ENCODE assay signal across 8 mouse cellular contexts in genomic region chrX:73881036-73881427, GRCm38 (mm10). TPM values are rescaled to one million over a fixed set of nuclear protein-coding genes. Genes with fewer than 3 reads are reported as not detected.
DNase-seq lines count a peak whose midpoint lies in the region; ATAC-seq lines count a peak whose summit lies in the region.

No protein-coding gene starts in this region.

- no peak for DNase-seq in heart, postnatal 36 days
- peak; percentile 43 to 44 for DNase-seq in cerebellum, postnatal 25 days
- DNase-seq in thymus, postnatal 25 days, result no peak
- no peak for DNase-seq in thymus, adult 18-20 months
- DNase-seq in spleen, postnatal 14 days (ENCODE audit: low spot score in 2 of 2), result no peak

- intact Hi-C loops in heart, postnatal 36 days (cut with DNase I), result no loop called here

- no peaks in the 10 kb centered on the region for H3K36me3 ChIP-seq in heart, embryonic 12.5 days
- no peaks in the 10 kb centered on the region for H3K36me3 ChIP-seq in hindbrain, embryonic 15.5 days
- H3K36me3 ChIP-seq in midbrain, embryonic 15.5 days (replicated peaks), result no peaks in the 10 kb centered on the region

- H3K27me3 ChIP-seq in heart, embryonic 12.5 days (replicated peaks), result peaks cover 48% of the 10 kb centered on the region
- H3K27me3 ChIP-seq in hindbrain, embryonic 15.5 days, result no peaks in the 10 kb centered on the region
- H3K27me3 ChIP-seq in midbrain, embryonic 15.5 days (replicated peaks), result no peaks in the 10 kb centered on the region

- H3K9ac ChIP-seq in heart, embryonic 12.5 days, result 0 out of 2 replicates have a peak overlapping the region, but pooled peaks have one; percentile 4
- peak overlapping the region; percentile 70 for H3K9ac ChIP-seq in hindbrain, embryonic 15.5 days
- H3K9ac ChIP-seq in midbrain, embryonic 15.5 days, result peak overlapping the region; percentile 68

- no peak for ATAC-seq in heart, embryonic 12.5 days (ENCODE audit: insufficient number of reproducible peaks, low FRiP score)
- peak; percentile 45 for ATAC-seq in hindbrain, embryonic 15.5 days (ENCODE audit: low FRiP score, low read depth)
- ATAC-seq in midbrain, embryonic 15.5 days (replicated peaks), result peak; percentile 59

- no peaks in the 10 kb centered on the region; the same call in 1 of the 2 replicates for H3K4me1 ChIP-seq in heart, embryonic 12.5 days (replicated peaks)
- peaks cover 19% of the 10 kb centered on the region for H3K4me1 ChIP-seq in hindbrain, embryonic 15.5 days (replicated peaks)
- H3K4me1 ChIP-seq in midbrain, embryonic 15.5 days, result peaks cover 25% of the 10 kb centered on the region

- no peaks in the 10 kb centered on the region for H3K9me3 ChIP-seq in heart, embryonic 12.5 days (replicated peaks)
- H3K9me3 ChIP-seq in hindbrain, embryonic 15.5 days, result no peaks in the 10 kb centered on the region
- H3K9me3 ChIP-seq in midbrain, embryonic 15.5 days, result no peaks in the 10 kb centered on the region

- H3K27ac ChIP-seq in heart, embryonic 12.5 days (ENCODE audit: poor library complexity, severe bottlenecking), result no peak overlapping the region
- H3K27ac ChIP-seq in hindbrain, embryonic 15.5 days (replicated peaks), result peak overlapping the region; percentile 83
- H3K27ac ChIP-seq in midbrain, embryonic 15.5 days, result peak overlapping the region; percentile 81

- peak overlapping the region; percentile 50 for H3K4me3 ChIP-seq in heart, embryonic 12.5 days
- peak overlapping the region; percentile 60 for H3K4me3 ChIP-seq in hindbrain, embryonic 15.5 days
- peak overlapping the region; percentile 60 for H3K4me3 ChIP-seq in midbrain, embryonic 15.5 days

- H3K4me2 ChIP-seq in heart, embryonic 12.5 days, result peak overlapping the region; percentile 70
- peak overlapping the region; percentile 61 for H3K4me2 ChIP-seq in hindbrain, embryonic 15.5 days
- H3K4me2 ChIP-seq in midbrain, embryonic 15.5 days, result peak overlapping the region; percentile 57

- whole genome bisulfite sequencing in heart, embryonic 12.5 days, result 21% methylated on average over 16 of the region's 16 CpGs
- WGBS in hindbrain, embryonic 15.5 days, result 30% methylated on average over 16 of the region's 16 CpGs
- whole genome bisulfite sequencing in midbrain, embryonic 15.5 days, result 24% methylated on average over 16 of the region's 16 CpGs

RNA-seq across cellular contexts. Expression of gene Avpr2, which starts 10.9 kb away (rescaled TPM):
- polyA plus RNA-seq in heart, embryonic 12.5 days (2016; fragmentation: Nextera tagmentation; extraction: Ambion mirVana), result not detected in 2 replicates
- total RNA-seq in heart, postnatal 36 days (2021), result not detected
- 0.17 and 0.18 TPM in 2 replicates for polyA plus RNA-seq in hindbrain, embryonic 15.5 days (2015; fragmentation: Nextera tagmentation; extraction: Ambion mirVana)
- 0.17 and 0.30 TPM in 2 replicates for polyA plus RNA-seq in midbrain, embryonic 15.5 days (2015; fragmentation: Nextera tagmentation; extraction: Ambion mirVana)

RNA-seq across cellular contexts. Expression of gene L1cam, which starts 14.9 kb away (rescaled TPM):
- 0.58 and 0.73 TPM in 2 replicates for polyA plus RNA-seq in heart, embryonic 12.5 days (2016; fragmentation: Nextera tagmentation; extraction: Ambion mirVana)
- 1 to 10 TPM; 2.8 to 4.5 TPM for total RNA-seq in heart, postnatal 36 days (2021)
- 85.5 and 126 TPM in 2 replicates for polyA plus RNA-seq in hindbrain, embryonic 15.5 days (2015; fragmentation: Nextera tagmentation; extraction: Ambion mirVana)
- 98.6 and 120 TPM in 2 replicates for polyA plus RNA-seq in midbrain, embryonic 15.5 days (2015; fragmentation: Nextera tagmentation; extraction: Ambion mirVana)

RNA-seq across cellular contexts. Expression of gene Arhgap4, which starts 40.6 kb away (rescaled TPM):
- polyA plus RNA-seq in heart, embryonic 12.5 days (2016; fragmentation: Nextera tagmentation; extraction: Ambion mirVana), result 1.4 and 1.9 TPM in 2 replicates
- total RNA-seq in heart, postnatal 36 days (2021), result 1 to 10 TPM; 1.2 to 1.5 TPM
- 3.5 and 3.6 TPM in 2 replicates for polyA plus RNA-seq in hindbrain, embryonic 15.5 days (2015; fragmentation: Nextera tagmentation; extraction: Ambion mirVana)
- polyA plus RNA-seq in midbrain, embryonic 15.5 days (2015; fragmentation: Nextera tagmentation; extraction: Ambion mirVana), result 4.0 and 4.6 TPM in 2 replicates

RNA-seq across cellular contexts. Expression of gene Naa10, which starts 40.7 kb away (rescaled TPM):
- polyA plus RNA-seq in heart, embryonic 12.5 days (2016; fragmentation: Nextera tagmentation; extraction: Ambion mirVana), result 77.6 and 87.2 TPM in 2 replicates
- total RNA-seq in heart, postnatal 36 days (2021), result 10 to 100 TPM; 58.2 to 61.4 TPM
- polyA plus RNA-seq in hindbrain, embryonic 15.5 days (2015; fragmentation: Nextera tagmentation; extraction: Ambion mirVana), result 93.3 and 98.4 TPM in 2 replicates
- polyA plus RNA-seq in midbrain, embryonic 15.5 days (2015; fragmentation: Nextera tagmentation; extraction: Ambion mirVana), result 84.8 and 86.9 TPM in 2 replicates

RNA-seq across cellular contexts. Expression of gene Renbp, which starts 49.6 kb away (rescaled TPM):
- polyA plus RNA-seq in heart, embryonic 12.5 days (2016; fragmentation: Nextera tagmentation; extraction: Ambion mirVana), result 50.2 and 50.8 TPM in 2 replicates
- 1 to 10 TPM; 5.4 to 6.7 TPM for total RNA-seq in heart, postnatal 36 days (2021)
- polyA plus RNA-seq in hindbrain, embryonic 15.5 days (2015; fragmentation: Nextera tagmentation; extraction: Ambion mirVana), result 13.3 and 14.1 TPM in 2 replicates
- 10.9 and 11.1 TPM in 2 replicates for polyA plus RNA-seq in midbrain, embryonic 15.5 days (2015; fragmentation: Nextera tagmentation; extraction: Ambion mirVana)

Comparison
In these comparisons a context has a peak if more than half of its experiments do, and no peak if none do; other contexts are left out.
1. H3K9ac ChIP-seq: peak in every context shown above with its lines; median percentile 70 in hindbrain, embryonic 15.5 days; 68 in midbrain, embryonic 15.5 days; 4 in heart, embryonic 12.5 days.
2. DNase-seq: peak in cerebellum, postnatal 25 days (2 of 2); none in heart, postnatal 36 days (0 of 2), thymus, postnatal 25 days (single experiment), thymus, adult 18-20 months (0 of 2) and spleen, postnatal 14 days (0 of 2).
3. RNA of gene L1cam, which starts 14.9 kb away (polyA plus RNA-seq): 85.5 to 126 TPM in hindbrain, embryonic 15.5 days and 98.6 to 120 TPM in midbrain, embryonic 15.5 days; 0.58 to 0.73 TPM in heart, embryonic 12.5 days; every median in the first group is over 10 times any median in the second.
4. Peak in every context shown above with its lines, with median percentiles within 50 percentile points of each other: H3K4me2 ChIP-seq and H3K4me3 ChIP-seq.